Mouse (Mus musculus) erythroblast, adult 5-6 weeks (primary cell): ENCODE data around the gene Itga9. TPM values are rescaled to one million over a fixed set of nuclear protein-coding genes. Genes with fewer than 3 reads are reported as not detected.

ENCODE experiments used
- ATAC-seq: replicated peaks from 2 replicates; pipeline ENCODE4 v1.8.0; 2016; ENCODE audit warnings: moderate number of reproducible peaks, mild to moderate bottlenecking, moderate TSS enrichment, inconsistent platforms; ENCODE audit not compliant: poor library complexity, low FRiP score, severe bottlenecking
- total RNA-seq, 2 experiments: library from RNA; stranded (forward) in 1 of 2; stranded (reverse) in 1 of 2; fragments of 150-400 nt in 1 of 2; fragments of 200-764, 138-1000 nt in 1 of 2; gene quantifications; 2 replicates each; pipeline versions ENCODE4 v1.2.3 to v1.2.4; 2015 to 2017; ENCODE audit warnings: low replicate concordance in 2 of 2

Itga9 gene
- total RNA-seq, 2 experiments from 2014 or later = 0.17 to 2.3 TPM

DNA sequence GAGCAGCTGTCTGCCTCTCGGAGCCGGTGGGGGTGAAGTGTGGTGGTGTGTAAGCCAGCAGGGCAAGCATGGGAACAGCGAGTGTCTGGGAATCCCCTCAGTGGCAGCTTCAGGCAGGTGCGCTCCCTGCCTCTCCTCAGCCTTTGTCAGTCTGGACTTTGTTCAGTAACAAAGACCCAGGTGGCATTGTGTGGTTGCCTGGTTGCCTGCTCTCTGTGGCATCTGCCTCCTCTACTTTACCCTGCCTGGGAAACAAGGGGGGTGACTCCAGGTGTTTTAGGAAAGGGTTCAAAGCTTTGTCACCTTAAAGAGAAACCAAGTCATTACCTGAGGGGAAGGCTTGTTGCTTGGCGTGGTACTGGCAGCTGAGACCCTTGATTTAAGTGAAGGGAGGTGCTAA lies 108.0 kb downstream of the Itga9 start:
- no peak for ATAC-seq

DNA sequence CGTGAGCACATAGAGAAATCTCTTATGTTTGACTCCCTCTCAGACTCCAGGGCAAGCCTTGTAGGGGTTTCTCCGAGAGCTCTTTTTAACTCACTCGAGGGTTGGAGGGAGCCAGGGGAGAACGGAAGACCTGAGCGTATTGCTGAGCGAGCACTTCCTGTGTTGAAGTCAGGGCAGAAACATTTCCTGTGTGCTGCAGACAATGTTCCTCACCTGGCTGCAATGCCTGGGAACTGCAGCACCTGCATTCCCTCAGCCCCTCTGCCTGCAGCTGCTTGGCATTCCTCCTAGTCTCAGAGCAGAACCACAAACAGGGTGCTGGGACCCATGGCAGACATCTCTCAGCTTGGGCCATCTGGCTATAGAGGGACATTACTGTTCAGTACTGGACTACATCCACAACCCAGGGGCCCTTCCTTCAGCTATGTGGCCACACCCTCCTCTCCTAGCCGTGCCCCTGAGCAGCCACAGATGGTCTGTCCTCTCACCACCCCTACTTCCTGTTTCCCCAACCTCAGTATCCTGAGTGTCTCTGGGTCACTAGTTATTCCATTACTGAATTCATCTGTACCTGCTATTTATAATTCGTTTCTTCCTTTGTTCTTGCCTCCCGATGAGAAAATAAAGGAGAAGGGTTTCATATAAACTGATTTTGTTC lies 109.6 kb downstream of the Itga9 start:
- ATAC-seq = no peak

- ATAC-seq = no peak
These were observed 110.9 kb downstream of the Itga9 start for GRCm38 (mm10) chr9:118717436-118717835.

GRCm38 (mm10) chr9:118718511-118718910 lies 112.0 kb downstream of the Itga9 start:
- no peak for ATAC-seq

- no peak for ATAC-seq
These were observed 114.6 kb downstream of the Itga9 start for GRCm38 (mm10) chr9:118721056-118721455.

DNA sequence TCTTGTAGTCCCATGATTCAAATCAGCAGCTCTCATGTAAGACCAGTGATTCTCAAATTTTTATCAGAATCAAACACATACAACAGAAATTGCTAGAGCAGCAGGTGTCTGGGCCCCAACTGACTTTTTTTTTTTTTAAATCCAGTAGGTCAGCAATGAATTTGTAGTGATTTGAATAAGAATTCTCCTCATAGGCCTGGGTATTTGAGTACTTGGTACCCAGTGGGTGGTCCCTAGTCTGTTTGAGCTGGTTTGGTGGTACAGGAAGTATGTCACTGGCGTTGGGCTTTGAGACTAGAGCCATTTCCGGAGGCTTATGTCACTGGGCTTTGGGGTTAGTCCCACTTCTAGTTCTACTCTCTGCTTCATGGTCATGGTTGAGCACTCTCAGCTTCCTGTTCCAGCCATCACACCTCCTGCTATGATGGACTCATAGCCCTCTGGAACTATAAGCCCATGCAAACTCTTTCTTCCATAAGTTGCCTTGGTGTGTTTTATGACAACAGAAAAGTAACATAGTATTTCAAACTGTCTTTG lies 116.4 kb downstream of the Itga9 start:
- ATAC-seq = no peak

DNA sequence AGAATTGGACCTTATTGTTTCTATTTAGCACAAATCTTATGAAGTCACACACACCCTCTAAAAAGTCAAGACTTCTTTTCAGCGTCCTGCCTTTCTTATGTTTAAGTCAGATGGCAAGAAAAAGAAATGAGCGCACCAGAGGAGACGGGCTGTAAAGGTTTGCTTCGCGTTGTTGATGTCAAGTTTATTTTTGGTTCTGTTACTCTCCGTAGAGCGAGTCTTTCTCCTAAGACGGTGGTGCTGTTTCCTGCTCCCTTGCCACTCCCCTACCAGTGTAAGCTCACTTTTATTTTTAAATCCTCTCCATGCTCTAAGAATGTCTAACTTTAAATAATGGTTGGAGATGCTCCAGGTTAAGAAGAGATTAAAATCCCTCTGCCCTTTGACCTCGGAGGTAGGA lies 118.6 kb downstream of the Itga9 start:
- ATAC-seq = no peak

DNA sequence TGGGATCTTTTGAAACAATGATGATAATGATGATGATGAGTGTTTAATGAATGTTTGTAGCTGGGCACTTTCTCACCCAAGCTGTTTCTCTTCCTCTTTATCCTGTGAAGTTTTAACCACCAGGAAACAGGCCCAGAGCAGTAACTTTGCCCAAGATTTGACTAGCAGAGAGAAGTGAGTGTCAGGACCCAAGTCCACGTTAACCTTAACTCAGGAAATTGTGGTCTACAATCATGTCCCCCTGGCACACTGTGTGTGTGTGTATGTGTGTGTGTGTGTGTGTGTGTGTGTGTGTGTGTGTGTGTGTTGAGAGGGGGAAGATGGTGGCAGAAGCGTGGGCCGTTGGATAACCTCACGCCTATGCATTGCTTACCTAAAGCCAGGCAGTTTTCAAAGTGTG lies 120.1 kb downstream of the Itga9 start:
- no peak for ATAC-seq

DNA sequence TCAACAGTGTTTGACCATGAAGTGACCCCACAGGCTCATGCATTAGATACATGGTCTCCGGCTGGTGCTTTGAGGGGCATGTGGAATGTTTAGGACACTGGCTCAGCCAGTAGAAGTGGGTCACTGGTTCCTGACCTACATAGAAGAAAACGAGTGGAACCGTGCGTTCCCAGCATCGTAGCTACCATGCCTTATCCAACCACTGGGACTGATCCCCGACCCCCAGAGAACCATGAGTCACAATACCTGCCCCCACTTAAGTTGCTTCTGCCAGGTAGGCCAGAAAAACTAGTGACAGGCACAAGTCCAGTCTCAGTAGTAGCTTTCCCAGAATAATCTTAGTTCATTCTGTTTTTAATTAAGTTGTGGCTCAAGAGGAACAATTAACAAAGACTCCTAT lies 121.8 kb downstream of the Itga9 start:
- no peak for ATAC-seq

- ATAC-seq = no peak
These were observed 122.5 kb downstream of the Itga9 start for GRCm38 (mm10) chr9:118728987-118729386.

DNA sequence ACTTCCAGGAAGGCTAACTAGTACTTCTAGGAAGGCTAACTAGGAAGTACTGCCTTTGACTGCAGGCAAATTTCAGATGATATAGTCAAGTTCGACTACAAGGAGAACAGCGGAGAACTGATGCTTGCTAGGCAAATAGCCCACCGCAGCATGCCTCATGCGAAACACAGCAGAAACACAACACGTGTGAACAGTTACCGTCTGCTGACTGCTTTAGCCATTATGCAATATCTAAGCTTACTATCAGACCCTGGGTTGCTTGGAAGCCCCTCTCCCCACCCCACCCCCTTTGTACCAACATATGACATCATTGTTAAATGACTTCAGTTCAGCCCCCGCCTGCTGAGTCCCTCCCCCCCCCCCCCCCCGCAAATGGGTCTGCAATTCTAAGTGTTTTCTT lies 123.7 kb downstream of the Itga9 start:
- no peak for ATAC-seq

DNA sequence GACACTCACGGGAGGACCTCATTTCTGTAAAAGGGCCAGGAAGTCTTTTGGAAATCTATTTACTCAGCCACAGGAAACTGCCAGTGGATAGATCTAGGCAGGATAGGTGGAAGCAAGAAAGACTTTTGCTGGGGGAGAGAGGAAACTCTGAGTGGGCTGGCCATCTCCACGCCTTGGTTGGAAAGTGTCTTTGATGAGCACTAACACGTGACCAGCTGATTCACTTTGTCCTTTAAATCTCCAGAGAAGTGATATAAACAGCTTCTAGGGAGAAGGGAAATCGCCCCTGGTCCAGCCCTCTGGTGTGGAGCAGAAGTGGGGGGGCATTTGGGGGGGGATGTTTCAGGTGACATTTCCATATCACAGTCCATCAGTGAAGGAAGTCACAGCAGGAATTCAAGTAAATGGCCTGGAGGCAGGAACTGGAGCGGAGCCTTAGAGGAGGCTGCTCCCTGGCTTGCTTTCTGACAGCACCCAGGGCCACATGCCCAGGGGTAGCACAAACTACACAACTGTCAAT lies 124.4 kb downstream of the Itga9 start:
- ATAC-seq = no peak

DNA sequence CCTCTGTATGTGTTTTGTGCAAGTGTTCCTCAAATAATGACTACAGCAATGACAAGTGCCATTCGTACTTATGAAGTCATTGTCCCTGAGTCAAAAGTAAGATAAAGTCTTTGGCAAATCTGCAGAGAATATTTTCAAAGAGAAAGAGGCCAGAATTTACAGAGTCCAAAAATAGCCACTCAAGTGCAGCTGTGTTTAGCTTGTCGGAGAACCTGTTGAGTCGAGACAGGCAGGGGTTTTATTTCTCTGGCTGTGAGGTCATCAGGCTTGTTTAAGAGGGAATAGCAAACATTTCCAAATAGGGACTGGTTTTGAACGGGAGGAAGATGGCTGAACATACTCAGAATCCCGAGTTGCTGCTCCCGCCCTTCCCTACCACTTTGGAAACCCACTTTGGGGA lies 125.2 kb downstream of the Itga9 start:
- no peak for ATAC-seq

DNA sequence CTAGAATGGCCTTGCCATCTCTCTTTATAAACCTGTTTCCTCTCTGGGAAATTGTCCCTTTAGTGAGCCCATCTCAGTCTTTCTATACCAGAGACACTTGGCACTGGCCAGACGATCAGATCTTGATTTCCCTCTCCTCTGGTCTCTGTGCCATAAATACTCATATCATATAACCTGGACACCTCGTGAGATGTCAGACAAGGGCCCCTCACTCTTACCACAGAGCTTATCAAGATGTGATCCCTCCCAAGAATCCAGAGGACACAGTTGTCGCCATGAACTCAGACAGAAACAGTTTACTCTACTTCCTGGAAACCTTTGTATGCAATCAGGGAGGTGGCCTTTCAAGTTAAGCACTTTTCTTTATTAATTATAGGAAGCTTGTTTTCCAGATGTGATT lies 127.1 kb downstream of the Itga9 start:
- ATAC-seq = no peak

GRCm38 (mm10) chr9:118737124-118737523 lies 130.6 kb downstream of the Itga9 start:
- ATAC-seq = no peak

- ATAC-seq = no peak
These were observed 131.2 kb downstream of the Itga9 start for GRCm38 (mm10) chr9:118737601-118738137.

DNA sequence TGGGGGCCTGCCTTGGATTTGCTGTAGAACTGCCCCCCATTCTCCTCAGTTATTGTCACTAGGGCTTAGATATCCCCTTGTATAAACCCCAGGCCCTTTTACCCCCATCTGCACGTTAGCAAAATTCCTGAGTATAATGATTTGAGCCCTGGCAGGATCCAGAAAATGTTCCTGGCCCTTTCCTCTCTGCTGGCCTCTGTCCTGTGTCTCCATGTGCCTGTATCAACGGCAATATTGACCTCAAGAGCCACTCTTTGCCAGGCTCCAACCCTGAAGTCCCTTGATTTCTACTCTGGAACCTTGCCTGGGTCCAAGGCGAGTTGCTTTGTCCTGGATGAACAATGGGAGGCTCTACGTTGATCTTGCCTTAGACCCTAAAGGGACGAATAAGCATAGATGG lies 131.8 kb downstream of the Itga9 start:
- ATAC-seq = no peak

DNA sequence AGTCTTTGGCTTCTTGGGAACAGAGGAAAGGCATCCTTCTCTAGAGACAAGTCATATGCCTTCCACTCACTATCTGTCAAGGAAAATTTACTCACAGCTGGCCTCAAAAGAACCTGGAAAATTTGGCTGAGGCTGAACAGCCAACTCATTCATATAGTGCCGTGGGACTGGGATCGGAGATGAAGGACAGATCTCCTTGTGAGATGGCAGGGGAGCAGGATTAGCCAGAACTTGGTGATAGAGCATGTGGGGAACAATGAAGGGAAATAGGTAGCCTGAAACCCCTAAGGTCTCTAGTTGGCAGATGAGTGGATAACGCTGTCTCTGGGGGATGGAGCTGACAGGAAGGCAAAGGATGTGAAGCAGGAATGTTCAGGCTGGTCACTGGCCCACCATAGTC lies 132.6 kb downstream of the Itga9 start:
- no peak for ATAC-seq

DNA sequence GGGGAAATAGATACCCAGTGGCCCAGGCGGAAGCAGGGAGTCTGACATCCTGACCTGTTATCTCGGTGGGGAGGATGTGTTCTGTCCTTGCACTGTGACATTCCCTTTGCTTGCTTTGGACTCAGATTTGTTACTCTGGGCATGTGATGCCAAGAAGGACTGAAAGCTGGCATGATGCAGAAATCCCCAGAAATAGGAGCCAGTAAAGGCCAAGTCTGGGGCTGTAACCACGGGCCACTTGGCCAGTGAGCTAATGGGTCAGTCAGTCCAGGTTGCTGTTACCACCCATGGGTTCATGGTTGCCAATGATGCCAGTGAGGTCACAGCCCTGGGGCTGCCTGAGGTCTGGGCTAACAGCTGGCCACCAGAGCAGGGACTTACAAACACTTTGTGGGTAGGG lies 133.2 kb downstream of the Itga9 start:
- ATAC-seq = no peak

DNA sequence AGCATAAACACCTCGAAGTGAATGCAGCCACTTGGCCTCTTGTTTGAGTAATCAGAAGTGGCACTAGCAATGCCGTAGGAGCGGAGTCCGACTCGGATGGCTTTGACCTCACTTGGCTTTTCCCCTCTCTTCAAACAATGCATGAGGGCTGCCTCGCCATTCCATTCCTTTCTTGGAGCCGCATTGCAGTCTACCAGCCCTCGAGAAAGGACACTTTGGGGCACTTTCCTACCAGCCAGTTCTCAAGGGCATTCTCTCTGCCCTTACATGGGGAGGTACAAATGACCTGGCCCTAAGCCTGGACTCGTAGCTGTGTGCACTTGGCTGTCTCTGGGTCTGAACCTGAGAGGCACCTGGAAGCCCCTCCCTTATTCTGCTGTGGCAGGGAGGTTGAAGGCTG lies 134.8 kb downstream of the Itga9 start:
- ATAC-seq = no peak

DNA sequence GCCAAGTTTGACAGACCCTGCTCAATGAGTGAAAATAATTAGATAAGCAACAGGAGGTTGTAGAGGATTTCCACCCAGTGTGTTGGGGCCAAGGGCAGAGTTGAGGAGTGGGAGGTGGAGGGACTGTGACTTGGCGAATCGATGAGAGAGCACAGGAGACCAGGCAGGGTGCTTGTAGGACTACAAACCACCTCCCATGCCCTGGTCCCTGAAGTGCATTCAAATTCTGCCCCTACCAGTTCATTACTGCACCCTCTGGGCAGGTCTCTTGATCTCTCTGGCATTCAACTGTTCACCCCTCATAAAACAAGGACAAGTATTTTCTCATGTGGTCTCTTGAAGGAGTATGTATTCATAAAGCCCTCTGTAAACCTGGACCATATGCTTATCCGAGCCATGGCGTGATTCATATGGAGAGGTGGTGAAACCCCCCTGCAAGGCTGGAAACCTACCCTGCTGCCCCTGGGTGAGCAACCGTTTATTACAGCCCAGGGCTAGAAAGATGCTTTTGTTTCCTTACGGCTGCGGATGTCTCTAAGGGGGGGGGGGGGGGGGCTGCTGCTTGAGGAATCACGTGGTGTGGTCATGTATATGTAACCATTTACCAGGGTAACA lies 143.0 kb downstream of the Itga9 start:
- no peak for ATAC-seq
